Mouse (Mus musculus) thymus, postnatal 36 days (tissue): ENCODE measurements at regions not wholly inside any gene's neighbourhood (a gene's known extent, or its start where the extent isn't known, plus 50 kb on each side); places are given as distances from the start of the nearest gene placed in this dataset.
A peak's percentile ranks its signal among the peaks of the same experiment; 100 is the strongest.

Experiments used
- DNase-seq, 2 experiments: peaks; one replicate each; pipeline ENCODE4 v3.0.0; 2022; ENCODE audit warnings: mixed read lengths in 2 of 2

- no peak for DNase-seq
Measured at GRCm38 (mm10) chr19:25729103-25729502, 56.9 kb downstream of the Dmrt2 start.

DNA sequence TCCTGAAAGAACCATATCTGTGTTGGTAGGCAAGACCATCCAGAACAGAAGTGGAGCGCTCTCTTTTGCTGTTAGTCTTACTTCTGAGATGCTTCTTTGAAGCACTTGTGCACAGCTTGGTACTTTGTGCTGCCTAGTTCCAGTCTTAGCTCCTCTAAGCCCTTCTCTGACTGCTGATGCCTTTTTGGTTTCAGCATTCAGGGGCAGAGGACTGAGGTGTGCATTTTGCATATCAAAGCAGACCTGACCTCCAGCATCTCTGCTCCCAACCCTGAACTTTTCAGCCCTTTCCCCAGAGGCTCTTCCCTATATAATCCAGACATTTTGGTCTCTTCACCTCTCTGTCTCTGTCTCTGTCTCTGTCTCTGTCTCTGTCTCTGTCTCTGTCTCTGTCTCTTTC lies 57.4 kb downstream of the Dmrt2 start:
- no peak for DNase-seq

DNA sequence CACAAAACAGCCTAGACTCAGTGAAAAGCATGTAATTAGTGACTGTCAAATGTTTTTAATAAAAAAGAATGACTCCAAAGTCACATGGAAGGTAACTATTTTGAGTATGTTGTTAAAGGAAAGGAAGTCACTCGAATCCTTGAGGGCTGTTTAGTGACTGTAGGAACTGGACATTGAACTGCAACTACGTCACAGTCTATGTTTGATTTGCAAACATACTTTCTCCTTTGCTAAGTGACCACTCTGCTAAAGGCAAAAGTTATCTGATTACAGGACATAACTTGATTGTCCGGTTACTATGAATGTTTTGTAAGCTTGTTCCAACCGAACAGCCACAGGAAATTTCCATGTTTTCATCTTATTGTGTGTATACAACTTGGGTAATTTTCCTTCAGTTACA lies 106.2 kb downstream of the Dmrt2 start:
- DNase-seq = no peak

DNA sequence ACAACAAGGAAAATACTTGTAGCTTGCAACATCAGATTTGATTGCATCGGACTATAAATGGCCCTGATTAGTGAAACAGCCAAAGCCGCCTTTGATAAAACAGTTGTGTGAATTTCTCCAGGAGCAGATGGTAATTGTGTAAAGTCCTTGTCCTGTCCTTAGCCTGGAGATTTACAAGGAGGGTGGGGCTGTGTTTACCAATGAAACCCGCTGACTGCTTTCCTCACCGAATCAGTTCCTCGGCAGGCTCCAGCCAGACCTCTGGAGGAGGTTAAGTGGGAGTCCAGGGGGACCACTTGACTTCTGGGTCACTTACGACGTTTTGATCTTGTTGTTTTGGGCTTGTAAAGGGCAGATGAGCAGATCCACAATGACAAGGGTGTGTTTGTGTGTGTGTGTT lies 107.1 kb downstream of the Dmrt2 start:
- DNase-seq = no peak

DNA sequence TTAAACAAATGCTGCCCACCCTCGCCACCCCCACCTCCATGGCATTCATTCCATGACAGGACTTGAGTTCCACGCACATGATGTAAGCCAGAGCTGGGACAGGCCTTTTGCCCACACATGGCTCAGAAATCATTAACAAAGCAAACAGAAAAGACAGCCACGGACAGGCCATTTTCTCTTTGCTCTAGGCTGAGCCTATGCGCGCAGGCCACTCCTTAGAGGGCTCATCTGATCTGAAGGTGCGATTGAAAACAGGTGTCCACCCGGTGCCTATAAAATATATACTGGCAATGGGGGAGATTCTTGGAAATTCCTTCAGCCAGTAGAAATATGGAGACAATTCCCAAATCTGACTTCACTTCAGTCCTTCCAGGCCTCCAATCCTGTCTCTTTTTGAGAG lies 109.1 kb downstream of the Dmrt2 start:
- no peak for DNase-seq

GRCm38 (mm10) chr19:25802692-25803091 lies 130.5 kb downstream of the Dmrt2 start:
- no peak for DNase-seq

DNA sequence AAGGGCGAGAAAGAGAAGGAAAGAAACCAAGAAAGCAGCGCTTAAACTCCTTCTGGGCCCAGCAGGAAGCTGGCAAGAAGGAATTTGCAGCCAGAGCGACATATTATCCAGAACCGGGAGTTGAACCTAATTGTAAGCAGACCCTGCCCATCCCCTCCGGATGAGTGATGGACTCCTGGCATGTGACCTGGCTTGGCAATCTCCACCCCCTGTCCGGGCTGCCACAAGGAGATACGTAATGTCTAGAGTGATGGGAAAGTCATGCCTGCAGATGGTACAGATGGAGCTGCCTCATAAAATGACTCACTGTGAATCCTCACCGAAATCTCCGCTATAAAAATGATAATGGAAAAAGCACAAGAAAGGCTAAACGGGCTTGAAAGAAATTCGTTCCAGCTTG lies 133.1 kb downstream of the Dmrt2 start:
- DNase-seq = no peak

GRCm38 (mm10) chr19:25813651-25814050 lies 141.4 kb downstream of the Dmrt2 start:
- DNase-seq = no peak

GRCm38 (mm10) chr19:25845158-25845557 lies 172.9 kb downstream of the Dmrt2 start:
- no peak for DNase-seq

DNA sequence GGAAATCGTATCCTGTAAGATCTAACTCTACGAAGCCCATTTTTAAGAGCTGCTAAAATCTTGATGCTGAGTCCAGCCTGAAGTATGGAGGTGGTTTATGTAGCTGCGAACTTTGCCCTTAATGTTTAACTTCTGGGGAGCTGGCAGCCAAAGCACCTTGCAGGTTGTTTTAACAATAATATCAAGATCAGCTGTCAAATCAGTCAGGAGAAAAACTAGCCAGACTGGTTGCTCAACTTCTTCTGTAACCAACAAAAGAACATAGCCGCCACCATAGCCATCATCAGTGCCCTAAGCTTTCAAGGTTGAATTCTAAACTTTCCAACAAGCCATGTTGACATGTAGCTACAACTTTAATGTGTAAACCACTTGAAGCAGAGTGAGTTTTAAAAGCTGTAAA lies 184.1 kb downstream of the Dmrt2 start:
- DNase-seq = no peak

- no peak for DNase-seq
Measured at GRCm38 (mm10) chr19:25863312-25863711, 191.1 kb downstream of the Dmrt2 start.

DNA sequence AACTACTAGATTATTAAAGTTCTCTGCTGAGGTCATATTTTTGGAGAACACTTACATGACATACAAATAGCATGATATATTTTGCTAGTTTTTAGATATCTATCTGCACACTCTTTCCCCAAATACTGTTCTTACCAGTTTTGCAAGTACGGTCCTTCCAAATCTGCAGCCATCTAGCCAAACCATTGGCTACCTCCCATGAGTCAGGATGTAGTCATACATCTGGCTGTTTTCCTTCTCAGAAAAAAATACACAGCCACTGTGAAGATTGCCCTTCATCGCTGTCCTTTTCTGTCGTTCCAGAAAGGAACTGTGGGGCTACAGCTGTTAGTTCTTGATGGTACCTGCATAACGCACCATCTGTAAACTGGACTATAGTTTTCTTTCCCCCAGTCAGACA lies 234.5 kb downstream of the Dmrt2 start:
- no peak for DNase-seq

DNA sequence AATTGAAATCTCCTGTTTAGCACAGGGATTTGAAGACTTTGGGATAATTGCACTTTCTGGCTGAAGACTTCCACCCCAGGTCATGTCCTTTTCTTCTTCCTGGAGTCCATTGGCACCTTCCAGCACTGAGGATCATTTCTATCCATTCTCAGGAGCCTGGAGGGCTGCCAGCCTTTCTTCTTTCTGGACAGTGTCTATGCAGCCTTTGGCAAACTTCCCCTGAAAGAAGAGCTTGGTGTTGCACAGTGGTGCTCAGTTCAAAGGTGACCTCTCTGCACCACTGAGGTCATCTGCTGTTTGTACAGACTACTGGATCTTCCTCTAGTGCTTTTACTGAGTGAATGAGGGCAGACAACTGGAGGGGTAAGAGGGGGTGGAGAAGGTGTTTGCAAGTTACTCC lies 249.8 kb downstream of the Dmrt2 start:
- no peak for DNase-seq

- DNase-seq = no peak
Measured at GRCm38 (mm10) chr19:25922806-25923205, 250.6 kb downstream of the Dmrt2 start.

DNA sequence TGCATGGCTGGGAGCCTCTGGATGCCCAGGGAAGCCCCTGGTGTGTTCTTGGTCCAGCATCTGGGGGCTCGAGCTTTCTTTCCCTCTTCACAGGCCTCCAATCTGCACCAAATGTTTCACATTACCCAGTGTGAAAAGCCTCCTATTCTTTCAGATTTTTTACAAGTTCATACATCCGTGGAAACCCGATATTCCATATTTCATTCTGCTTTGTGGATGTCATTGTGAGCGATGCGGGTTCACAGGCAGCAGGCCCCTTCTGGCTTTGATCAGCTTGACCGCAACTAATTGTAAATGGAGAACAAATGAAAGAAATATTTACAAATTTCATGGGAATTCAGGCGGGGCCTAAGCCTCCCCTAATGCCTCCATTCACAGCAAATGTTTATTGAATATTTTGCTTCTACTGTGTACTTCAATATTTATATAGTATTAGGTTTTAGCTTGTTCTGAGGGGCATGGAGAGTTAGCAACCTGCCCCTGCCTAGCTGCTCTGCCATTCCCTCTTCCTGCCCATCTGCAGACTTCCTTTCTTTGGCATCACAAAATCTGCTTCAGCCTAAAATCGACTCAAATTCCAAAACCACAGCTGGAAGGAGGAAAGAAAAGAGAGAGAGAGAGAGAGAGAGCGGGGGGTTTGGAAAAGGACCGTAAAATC lies 251.6 kb downstream of the Dmrt2 start:
- no peak for DNase-seq

DNA sequence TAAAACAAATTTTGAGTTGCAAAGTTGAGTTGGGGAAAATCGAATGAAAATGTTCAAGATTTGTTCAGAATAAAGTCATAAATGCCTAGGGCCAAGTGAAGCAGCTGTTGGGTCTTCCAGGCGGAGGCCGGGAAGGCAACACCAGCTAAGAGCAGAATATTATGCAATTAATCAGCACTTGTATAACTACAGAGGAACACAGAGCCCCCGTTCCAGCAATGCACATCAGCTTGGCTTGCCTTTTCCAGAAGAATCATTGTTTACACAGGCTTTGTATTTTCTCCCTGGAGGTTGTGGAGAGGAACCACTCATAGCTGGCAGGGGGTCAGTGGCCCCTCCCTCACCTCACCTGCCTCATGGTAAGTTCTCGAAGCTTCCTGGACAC lies 252.2 kb downstream of the Dmrt2 start:
- no peak for DNase-seq

GRCm38 (mm10) chr19:25927220-25927619 lies 255.0 kb downstream of the Dmrt2 start:
- no peak for DNase-seq

GRCm38 (mm10) chr19:25937343-25937742 lies 265.1 kb downstream of the Dmrt2 start:
- DNase-seq = no peak

- no peak for DNase-seq
Measured at GRCm38 (mm10) chr19:25971210-25971609, 299.0 kb downstream of the Dmrt2 start.

GRCm38 (mm10) chr19:25975202-25975601 lies 303.0 kb downstream of the Dmrt2 start:
- DNase-seq = no peak

GRCm38 (mm10) chr19:25980308-25980707 lies 308.1 kb downstream of the Dmrt2 start:
- no peak for DNase-seq

GRCm38 (mm10) chr19:26014620-26015180 lies 342.5 kb downstream of the Dmrt2 start:
- no peak for DNase-seq

DNA sequence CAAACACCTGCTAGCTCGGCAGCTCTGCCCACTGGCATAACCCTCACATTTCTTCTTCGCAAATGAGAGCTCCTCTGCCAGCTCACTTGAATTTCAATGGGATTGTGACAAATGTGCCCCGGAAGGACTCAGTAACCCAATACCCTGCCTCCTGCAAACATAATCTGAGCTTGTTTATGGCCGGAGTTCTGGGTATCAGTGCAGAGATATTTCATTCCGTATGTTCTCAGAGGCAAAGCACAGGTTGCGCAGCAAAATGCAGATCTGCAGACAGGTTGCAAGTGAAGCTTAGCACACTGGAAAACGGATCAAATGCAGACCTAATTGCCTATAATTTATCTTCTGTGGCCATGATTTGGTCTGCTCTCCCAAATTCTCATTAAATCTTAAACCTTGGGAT lies 348.9 kb downstream of the Dmrt2 start:
- DNase-seq = no peak

- DNase-seq = no peak
Measured at GRCm38 (mm10) chr19:26026103-26026502, 353.9 kb downstream of the Dmrt2 start.

DNA sequence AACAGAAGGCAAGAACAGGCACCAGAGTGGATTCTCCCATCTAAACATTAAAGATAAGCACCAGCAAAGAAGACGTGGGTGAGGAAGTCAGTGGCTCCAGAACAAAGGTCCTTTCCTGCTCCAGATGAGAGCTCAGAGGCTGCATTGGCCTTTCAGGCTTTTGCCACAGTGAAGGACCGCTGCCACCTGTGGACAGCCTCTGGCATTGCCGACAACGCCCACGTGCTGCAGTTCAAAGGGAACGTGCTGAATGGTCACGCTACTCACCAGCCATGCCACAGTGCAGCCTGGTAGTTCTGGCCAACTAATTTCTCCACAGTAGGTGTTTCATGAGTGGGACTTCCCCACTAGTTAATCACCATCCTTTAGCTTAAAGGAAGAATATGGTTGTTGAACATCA lies 365.1 kb downstream of the Dmrt2 start:
- peak; percentile 1 to 3 for DNase-seq
